Mouse (Mus musculus) kidney, postnatal 0 days (tissue): ENCODE measurements at regions not wholly inside any gene's neighbourhood (a gene's known extent, or its start where the extent isn't known, plus 50 kb on each side); places are given as distances from the start of the nearest gene placed in this dataset.
"Not testable (repeated sequence)": the region's sequence is repeated elsewhere in the genome, so short reads cannot be mapped to it uniquely, and the experiment has no call there.

ENCODE experiments used
- ATAC-seq: fragments of 200-750 bp; cut with Nextera tagmentation; replicated peaks from 2 replicates; pipeline ENCODE4 v1.8.0; 2017; ENCODE audit warnings: low read depth, moderate number of reproducible peaks, moderate TSS enrichment, moderate library complexity; ENCODE audit not compliant: low FRiP score
- DNase-seq: peaks from one replicate; pipeline ENCODE4 v3.0.0-alpha.2; 2016; ENCODE audit warnings: low spot score
- H3K27ac ChIP-seq: fragments of 300-500 bp; sonication (generic); 2 replicates; pipeline ENCODE4 v1.5.1; 2014; ENCODE audit warnings: mild to moderate bottlenecking
- H3K27me3 ChIP-seq: fragments of 300-500 bp; sonication (generic); 2 replicates; pipeline ENCODE4 v1.6.1; 2014; ENCODE audit warnings: low read length, mixed read lengths; ENCODE audit not compliant: insufficient read depth
- H3K36me3 ChIP-seq: fragments of 300-500 bp; sonication (generic); 2 replicates; pipeline ENCODE4 v1.6.1; 2014; ENCODE audit warnings: low read length, mixed read lengths; ENCODE audit not compliant: insufficient read depth
- H3K4me1 ChIP-seq: fragments of 300-500 bp; sonication (generic); replicated peaks from 2 replicates; pipeline ENCODE4 v1.6.1; 2014; ENCODE audit warnings: antibody characterized with exemption, low read length, mixed read lengths; ENCODE audit not compliant: insufficient read depth
- H3K4me2 ChIP-seq: fragments of 300-500 bp; sonication (generic); 2 replicates; pipeline ENCODE4 v1.6.1; 2014; ENCODE audit warnings: mild to moderate bottlenecking, low read length, moderate library complexity, mixed read lengths
- H3K4me3 ChIP-seq: fragments of 300-500 bp; sonication (generic); replicated peaks from 2 replicates; pipeline ENCODE4 v1.5.1; 2014; ENCODE audit warnings: low read depth, low read length
- H3K9ac ChIP-seq: fragments of 300-500 bp; sonication (generic); 2 replicates; pipeline ENCODE4 v1.6.1; 2014; ENCODE audit warnings: low read depth, low read length
- H3K9me3 ChIP-seq: fragments of 300-500 bp; sonication (generic); replicated peaks from 2 replicates; pipeline ENCODE4 v1.6.1; 2016; ENCODE audit warnings: low read length, inconsistent platforms, mixed read lengths
- CTCF ChIP-seq: IDR thresholded peaks from 2 replicates; pipeline ENCODE4 v1.5.1; 2016; ENCODE audit warnings: antibody characterized with exemption, low read depth, mild to moderate bottlenecking, moderate library complexity
- WGBS: fragments of 180-500 bp; shearing (Covaris S2); extraction: QIAGEN DNeasy Blood & Tissue Kit; methylation state at CpG from one replicate; pipeline ENCODE4 v1.1.7; 2014; 5-methylcytosine and 5-hydroxymethylcytosine counted together

DNA sequence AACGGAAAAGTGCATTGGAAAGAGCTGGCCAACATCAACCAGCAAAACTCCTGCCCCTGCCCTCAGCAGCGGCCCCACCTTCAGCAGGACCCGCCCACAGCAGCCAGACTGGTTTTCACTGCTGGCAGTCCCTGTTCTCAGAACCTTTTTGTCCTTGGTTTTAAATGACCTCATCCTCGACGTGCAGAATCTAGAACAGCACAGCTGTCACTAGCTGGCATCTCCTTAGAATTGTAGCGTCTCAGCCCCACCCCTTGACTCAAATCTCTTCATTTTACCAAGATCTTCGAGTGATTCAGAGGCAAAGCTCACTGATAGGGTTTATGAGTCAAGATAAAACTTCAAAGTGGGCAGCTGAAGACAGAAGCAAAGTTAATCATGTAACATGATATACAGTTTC, 57.8 kb upstream of the Akap13 start:
- Histone ChIP-seq H3K4me3 (no peak overlapping the region), H3K27me3 (no peaks in the 10 kb centered on the region), H3K9ac (no peak overlapping the region), H3K4me1 (no peaks in the 10 kb centered on the region), H3K36me3 (no peaks in the 10 kb centered on the region), H3K9me3 (no peaks in the 10 kb centered on the region), H3K27ac (no peak overlapping the region), H3K4me2 (no peak overlapping the region)
- DNase-seq, result peak; percentile 44
- ATAC-seq, result no peak
- 12% methylated on average over 7 of the region's 7 CpGs for WGBS
- TF ChIP-seq CTCF, result no peak

DNA sequence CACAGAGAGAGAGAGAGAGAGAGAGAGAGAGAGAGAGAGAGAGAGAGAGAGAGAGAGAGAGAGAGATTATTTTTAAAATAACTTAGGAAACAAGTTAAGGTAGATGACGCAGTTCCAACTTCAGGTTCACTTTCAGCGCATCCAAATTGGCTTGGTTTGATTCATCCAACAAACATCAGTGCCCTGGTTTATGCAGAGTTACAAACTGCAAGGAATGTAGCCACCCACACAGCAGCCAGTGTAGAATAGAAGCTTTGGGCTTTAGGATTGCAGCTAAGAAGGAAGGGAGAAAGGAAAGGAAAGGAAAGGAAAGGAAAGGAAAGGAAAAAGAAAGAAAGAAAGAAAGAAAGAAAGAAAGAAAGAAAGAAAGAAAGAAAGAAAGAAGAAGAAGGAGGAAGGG, 56.9 kb upstream of the Akap13 start:
- H3K9me3 ChIP-seq, H3K27me3 ChIP-seq, H3K27ac ChIP-seq, ATAC-seq, H3K9ac ChIP-seq, H3K4me3 ChIP-seq, DNase-seq, H3K4me1 ChIP-seq, H3K4me2 ChIP-seq, H3K36me3 ChIP-seq: not testable (repeated sequence)
- 86% methylated on average over 2 of the region's 2 CpGs for WGBS

GRCm38 (mm10) chr7:75398904-75399724, 56.2 kb upstream of the Akap13 start:
- Histone ChIP-seq H3K4me1 (no peaks in the 10 kb centered on the region), H3K4me3 (no peak overlapping the region), H3K27ac (peak overlapping the region; percentile 13; the same call in 1 of the 2 replicates), H3K9ac (no peak overlapping the region), H3K27me3 (no peaks in the 10 kb centered on the region), H3K36me3 (no peaks in the 10 kb centered on the region), H3K9me3 (no peaks in the 10 kb centered on the region), H3K4me2 (no peak overlapping the region)
- DNase-seq (peak; percentile 92), ATAC-seq (peak; percentile 89)
- 35% methylated on average over 7 of the region's 7 CpGs for WGBS
- peak; percentile 82 for TF ChIP-seq CTCF

DNA sequence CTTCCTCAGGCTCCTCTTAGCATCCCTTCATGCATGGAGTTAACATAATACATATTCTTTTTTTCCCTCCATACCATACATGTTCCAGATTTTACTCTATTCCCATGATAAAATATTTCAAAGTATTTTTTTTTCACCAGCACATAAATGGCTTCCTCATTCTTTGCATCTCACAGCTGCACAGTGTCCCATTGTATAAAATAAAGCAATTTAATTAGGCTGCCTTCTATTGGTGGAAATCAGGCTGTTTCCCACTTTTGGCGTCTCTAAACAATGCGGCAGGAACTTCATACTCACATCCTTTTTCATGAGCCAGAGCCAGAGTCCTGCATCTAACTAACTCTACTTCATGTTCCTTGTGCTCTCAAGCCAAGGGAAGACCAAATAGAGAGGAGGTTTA, 54.9 kb upstream of the Akap13 start:
- DNase-seq (peak; percentile 55), ATAC-seq (no peak)
- Histone ChIP-seq H3K9me3 (no peaks in the 10 kb centered on the region), H3K9ac (no peak overlapping the region), H3K27ac (no peak overlapping the region), H3K4me3 (no peak overlapping the region), H3K4me1 (no peaks in the 10 kb centered on the region), H3K27me3 (no peaks in the 10 kb centered on the region), H3K4me2 (no peak overlapping the region), H3K36me3 (no peaks in the 10 kb centered on the region)
- 43% methylated on average over 2 of the region's 2 CpGs for WGBS
- no peak for TF ChIP-seq CTCF

- no peak for TF ChIP-seq CTCF
- Histone ChIP-seq H3K27ac (no peak overlapping the region), H3K4me3 (no peak overlapping the region), H3K9me3 (no peaks in the 10 kb centered on the region), H3K4me2 (no peak overlapping the region), H3K4me1 (no peaks in the 10 kb centered on the region), H3K9ac (no peak overlapping the region), H3K36me3 (no peaks in the 10 kb centered on the region), H3K27me3 (no peaks in the 10 kb centered on the region)
- WGBS, result 80% methylated on average over 3 of the region's 3 CpGs
- no peak for ATAC-seq
- DNase-seq, result no peak
Measured at GRCm38 (mm10) chr7:75404955-75405354, 50.4 kb upstream of the Akap13 start.
